In genomic region chr1:97657786-97658185, GRCm38 (mm10) we compare ENCODE assay signal across 12 mouse cellular contexts. TPM values are rescaled to one million over a fixed set of nuclear protein-coding genes. Genes with fewer than 3 reads are reported as not detected.
A peak's percentile ranks its signal among the peaks of the same experiment; 100 is the strongest.
DNase-seq lines count a peak whose midpoint lies in the region; ATAC-seq and TF ChIP-seq lines count a peak whose summit lies in the region.
"Had no signal": no experiment of that assay in that cellular context is flagged by ENCODE, and none has a peak within 500 bp of the region (broad histone marks: within the 10 kb centered on the region; RNA-seq: fewer than 3 reads in every experiment).

No protein-coding gene starts in this region.

- H3K4me2 ChIP-seq in liver, embryonic 12.5 days = peak overlapping the region; percentile 89
- peak overlapping the region; percentile 9; the same call in 1 of the 2 replicates for H3K4me2 ChIP-seq in neural tube, embryonic 13.5 days
- H3K4me2 ChIP-seq: embryonic facial prominence, embryonic 13.5 days; limb, embryonic 12.5 days had no signal

- no peaks in the 10 kb centered on the region for H3K9me3 ChIP-seq in erythroblast, embryonic 14.5 days (ENCODE audit: control insufficient read depth, low read length)
- no peaks in the 10 kb centered on the region for H3K9me3 ChIP-seq in liver, embryonic 12.5 days (replicated peaks)
- no peaks in the 10 kb centered on the region for H3K9me3 ChIP-seq in neural tube, embryonic 13.5 days
- H3K9me3 ChIP-seq: embryonic facial prominence, embryonic 13.5 days; limb, embryonic 12.5 days had no signal

- no peak for TF ChIP-seq CTCF in kidney, adult 2 months (conservative IDR thresholded peaks at IDR 0.05; ENCODE audit: insufficient read depth, insufficient read length, low read depth, low read length)

- peaks cover 4% of the 10 kb centered on the region for H3K27me3 ChIP-seq in erythroblast, embryonic 14.5 days (ENCODE audit: control insufficient read depth)
- H3K27me3 ChIP-seq in kidney, adult 2 months (replicated peaks; ENCODE audit: control insufficient read depth, insufficient read depth, low read length) = no peaks in the 10 kb centered on the region
- H3K27me3 ChIP-seq in liver, embryonic 12.5 days (replicated peaks) = no peaks in the 10 kb centered on the region; the same call in 1 of the 2 replicates
- H3K27me3 ChIP-seq in neural tube, embryonic 13.5 days = no peaks in the 10 kb centered on the region
- H3K27me3 ChIP-seq: embryonic facial prominence, embryonic 13.5 days had no signal

- H3K27ac ChIP-seq in kidney, adult 2 months (ENCODE audit: insufficient read depth, low read depth, low read length) = peak overlapping the region; percentile 6; the same call in 1 of the 2 replicates
- H3K27ac ChIP-seq in liver, embryonic 12.5 days = 0 out of 2 replicates have a peak overlapping the region, but pooled peaks have one; percentile 51
- no peak overlapping the region for H3K27ac ChIP-seq in neural tube, embryonic 13.5 days (replicated peaks)
- H3K27ac ChIP-seq: embryonic facial prominence, embryonic 13.5 days; limb, embryonic 12.5 days had no signal

- H3K9ac ChIP-seq in liver, embryonic 12.5 days = peak overlapping the region; percentile 96
- H3K9ac ChIP-seq in neural tube, embryonic 13.5 days = peak overlapping the region; percentile 31; the same call in 1 of the 2 replicates
- H3K9ac ChIP-seq: embryonic facial prominence, embryonic 13.5 days; limb, embryonic 12.5 days had no signal

- peaks cover 63% of the 10 kb centered on the region for H3K4me1 ChIP-seq in erythroblast, embryonic 14.5 days (ENCODE audit: control insufficient read depth)
- peaks cover 27% of the 10 kb centered on the region; the same call in 1 of the 2 replicates for H3K4me1 ChIP-seq in kidney, adult 2 months (ENCODE audit: control insufficient read depth, insufficient read depth, low read length)
- H3K4me1 ChIP-seq in liver, embryonic 12.5 days = peaks cover 73% of the 10 kb centered on the region
- H3K4me1 ChIP-seq in neural tube, embryonic 13.5 days (replicated peaks) = peaks cover 74% of the 10 kb centered on the region

- peak overlapping the region; percentile 97 for H3K4me3 ChIP-seq in erythroblast, embryonic 14.5 days (replicated peaks)
- H3K4me3 ChIP-seq in kidney, adult 2 months (ENCODE audit: insufficient read depth, low read depth, low read length) = no peak overlapping the region
- H3K4me3 ChIP-seq in liver, embryonic 12.5 days = peak overlapping the region; percentile 94
- H3K4me3 ChIP-seq in neural tube, embryonic 13.5 days = no peak overlapping the region
- H3K4me3 ChIP-seq: embryonic facial prominence, embryonic 13.5 days; limb, embryonic 12.5 days; myocyte had no signal

- ATAC-seq in erythroblast, adult 5-6 weeks (replicated peaks; ENCODE audit: low FRiP score, poor library complexity, severe bottlenecking) = no peak
- ATAC-seq in liver, embryonic 12.5 days = no peak
- ATAC-seq in neural tube, embryonic 13.5 days (ENCODE audit: low read depth) = no peak

- WGBS in kidney, adult 2 months = 56% methylated on average over 2 of the region's 2 CpGs
- WGBS in liver, embryonic 12.5 days (ENCODE audit: insufficient replicate concordance) = 84% methylated on average over 2 of the region's 2 CpGs
- WGBS in neural tube, embryonic 13.5 days = 76% methylated on average over 2 of the region's 2 CpGs

- no peak for DNase-seq in kidney, adult 2 months
- no peak for DNase-seq in kidney, postnatal 4 days
- no peak for DNase-seq in kidney, adult 8-10 months
- DNase-seq in urinary bladder, postnatal 4 days (ENCODE audit: low spot score in 2 of 2) = no peak
- DNase-seq: cerebellum, adult 9-11 months had no signal

- H3K36me3 ChIP-seq in erythroblast, embryonic 14.5 days (ENCODE audit: control insufficient read depth) = peaks cover 73% of the 10 kb centered on the region
- H3K36me3 ChIP-seq in kidney, adult 2 months (ENCODE audit: control insufficient read depth, insufficient read depth, low read length) = no peaks in the 10 kb centered on the region
- H3K36me3 ChIP-seq in liver, embryonic 12.5 days = peaks cover 30% of the 10 kb centered on the region
- no peaks in the 10 kb centered on the region for H3K36me3 ChIP-seq in neural tube, embryonic 13.5 days
- H3K36me3 ChIP-seq: embryonic facial prominence, embryonic 13.5 days; limb, embryonic 12.5 days had no signal

- no peak for TF ChIP-seq POLR2A in kidney, adult 2 months (IDR thresholded peaks at IDR 0.05; ENCODE audit: low read depth, low read length)

RNA-seq across cellular contexts. Expression of gene D1Ertd622e, which starts 4.1 kb away (rescaled TPM):
- 3.7 and 6.8 TPM in 2 replicates for polyA plus RNA-seq in erythroblast, embryonic 14.5 days (2012)
- total RNA-seq in erythroblast, adult 5-6 weeks (2015; ENCODE audit: low replicate concordance) = 59.6 and 64.9 TPM in 2 replicates
- 55.3 and 93.8 TPM in 2 replicates for total RNA-seq in erythroblast, adult 5-6 weeks (2017; ENCODE audit: low replicate concordance)
- polyA plus RNA-seq in kidney, adult 2 months (2012; rRNA removed) = 21.2 and 22.8 TPM in 2 replicates
- 41.7 and 42.4 TPM in 2 replicates for polyA plus RNA-seq in liver, embryonic 12.5 days (2016; fragmentation: Nextera tagmentation; extraction: Ambion mirVana)
- 41.2 and 44.1 TPM in 2 replicates for polyA plus RNA-seq in neural tube, embryonic 13.5 days (2015; fragmentation: Nextera tagmentation; extraction: Ambion mirVana)

Comparison
In these comparisons a context has a peak if more than half of its experiments do, and no peak if none do; other contexts are left out.
1. H3K4me3 ChIP-seq: peak in erythroblast, embryonic 14.5 days (single experiment) and liver, embryonic 12.5 days (single experiment); none in kidney, adult 2 months (single experiment) and neural tube, embryonic 13.5 days (single experiment).